Mouse (Mus musculus) stomach, postnatal 0 days (tissue): ENCODE results near the gene Zfp467. TPM values are rescaled to one million over a fixed set of nuclear protein-coding genes. Genes with fewer than 3 reads are reported as not detected.
A peak's percentile ranks its signal among the peaks of the same experiment; 100 is the strongest.

ENCODE experiments used
- ATAC-seq: fragments of 200-750 bp; cut with Nextera tagmentation; 2 replicates; pipeline ENCODE4 v1.8.0; 2017; ENCODE audit not compliant: low FRiP score, low TSS enrichment
- DNase-seq: peaks from one replicate; pipeline ENCODE4 v3.0.0-alpha.2; 2016; ENCODE audit warnings: low spot score
- H3K27ac ChIP-seq: fragments of 300-500 bp; sonication (generic); replicated peaks from 2 replicates; pipeline ENCODE4 v1.5.1; 2014; ENCODE audit warnings: mild to moderate bottlenecking, control low read depth
- H3K27me3 ChIP-seq: fragments of 300-500 bp; sonication (generic); 2 replicates; pipeline ENCODE4 v1.6.1; 2014; ENCODE audit warnings: low read length; ENCODE audit not compliant: control insufficient read depth, insufficient read depth
- H3K36me3 ChIP-seq: fragments of 300-500 bp; sonication (generic); 2 replicates; pipeline ENCODE4 v1.6.1; 2014; ENCODE audit warnings: low read length, mixed read lengths; ENCODE audit not compliant: control insufficient read depth, insufficient read depth
- H3K4me1 ChIP-seq: fragments of 300-500 bp; sonication (generic); replicated peaks from 2 replicates; pipeline ENCODE4 v1.6.1; 2014; ENCODE audit warnings: antibody characterized with exemption; ENCODE audit not compliant: control insufficient read depth, insufficient read depth
- H3K4me2 ChIP-seq: fragments of 300-500 bp; sonication (generic); replicated peaks from 2 replicates; pipeline ENCODE4 v1.6.1; 2014; ENCODE audit warnings: low read depth, mild to moderate bottlenecking, control low read depth, moderate library complexity
- H3K4me3 ChIP-seq: fragments of 300-500 bp; sonication (generic); 2 replicates; pipeline ENCODE4 v1.5.1; 2014; ENCODE audit warnings: low read depth, low read length, control low read depth
- H3K9ac ChIP-seq: fragments of 300-500 bp; sonication (generic); 2 replicates; pipeline ENCODE4 v1.6.1; 2014; ENCODE audit warnings: mild to moderate bottlenecking, low read length, control low read depth, mixed read lengths
- H3K9me3 ChIP-seq: fragments of 300-500 bp; sonication (generic); 2 replicates; pipeline ENCODE4 v1.6.1; 2016; ENCODE audit warnings: low read length; ENCODE audit not compliant: control insufficient read depth
- CTCF ChIP-seq: IDR thresholded peaks from 2 replicates; pipeline ENCODE4 v1.5.1; 2016; ENCODE audit warnings: antibody characterized with exemption, low read depth, mild to moderate bottlenecking, moderate library complexity
- EP300 ChIP-seq: optimal IDR thresholded peaks from 2 replicates; pipeline ENCODE3; 2016; ENCODE audit warnings: antibody characterized with exemption
- WGBS: fragments of 180-500 bp; shearing (Covaris S2); extraction: QIAGEN DNeasy Blood & Tissue Kit; methylation state at CpG from one replicate; pipeline ENCODE4 v1.1.7; 2014; 5-methylcytosine and 5-hydroxymethylcytosine counted together
- microRNA-seq: library from miRNA; unstranded; fragments of <30 nt; microRNA quantifications from one replicate; pipeline ENCODE4, GENCODE M21; 2016
- polyA plus RNA-seq: library from polyadenylated mRNA; unstranded; fragments of >200 nt; fragmentation: Nextera tagmentation; extraction: Ambion mirVana; gene quantifications from 2 replicates; pipeline ENCODE4 v1.2.1, GENCODE M21; 2015

Gene Zfp467
- polyA plus RNA-seq, 1 experiment from 2014 or later = 24.2 TPM

GRCm38 (mm10) chr6:48396686-48397085 lies 48.9 kb downstream of the Zfp467 start:
- H3K4me3 ChIP-seq = no peak overlapping the region

GRCm38 (mm10) chr6:48396008-48396595 lies 49.5 kb downstream of the Zfp467 start:
- H3K4me2 ChIP-seq = peak overlapping the region; percentile 90
- H3K9me3 ChIP-seq = no peaks in the 10 kb centered on the region
- whole genome bisulfite sequencing = 28% methylated on average over 15 of the region's 15 CpGs
- H3K27ac ChIP-seq = peak overlapping the region; percentile 72
- DNase-seq (no peak), ATAC-seq (no peak)
- peak overlapping the region; percentile 86 for H3K4me3 ChIP-seq
- no peak for TF ChIP-seq EP300
- no peak for TF ChIP-seq CTCF
- H3K27me3 ChIP-seq = no peaks in the 10 kb centered on the region
- H3K4me1 ChIP-seq = peaks cover 7% of the 10 kb centered on the region; the same call in 1 of the 2 replicates
- no peaks in the 10 kb centered on the region for H3K36me3 ChIP-seq
- peak overlapping the region; percentile 81 for H3K9ac ChIP-seq

More at GRCm38 (mm10) chr6:48396686-48397085, 48.9 kb downstream of the Zfp467 start:
- H3K4me1 ChIP-seq = peaks cover 7% of the 10 kb centered on the region; the same call in 1 of the 2 replicates
- H3K4me2 ChIP-seq = peak overlapping the region; percentile 90; the same call in 1 of the 2 replicates
- H3K36me3 ChIP-seq = no peaks in the 10 kb centered on the region
- DNase-seq (no peak), ATAC-seq (no peak)
- WGBS = 100% methylated on average over 1 of the region's 1 CpGs
- H3K27ac ChIP-seq = no peak overlapping the region
- peak overlapping the region; percentile 81; the same call in 1 of the 2 replicates for H3K9ac ChIP-seq
- TF ChIP-seq CTCF (no peak), EP300 (no peak)
- H3K27me3 ChIP-seq = no peaks in the 10 kb centered on the region
- H3K9me3 ChIP-seq = no peaks in the 10 kb centered on the region

DNA sequence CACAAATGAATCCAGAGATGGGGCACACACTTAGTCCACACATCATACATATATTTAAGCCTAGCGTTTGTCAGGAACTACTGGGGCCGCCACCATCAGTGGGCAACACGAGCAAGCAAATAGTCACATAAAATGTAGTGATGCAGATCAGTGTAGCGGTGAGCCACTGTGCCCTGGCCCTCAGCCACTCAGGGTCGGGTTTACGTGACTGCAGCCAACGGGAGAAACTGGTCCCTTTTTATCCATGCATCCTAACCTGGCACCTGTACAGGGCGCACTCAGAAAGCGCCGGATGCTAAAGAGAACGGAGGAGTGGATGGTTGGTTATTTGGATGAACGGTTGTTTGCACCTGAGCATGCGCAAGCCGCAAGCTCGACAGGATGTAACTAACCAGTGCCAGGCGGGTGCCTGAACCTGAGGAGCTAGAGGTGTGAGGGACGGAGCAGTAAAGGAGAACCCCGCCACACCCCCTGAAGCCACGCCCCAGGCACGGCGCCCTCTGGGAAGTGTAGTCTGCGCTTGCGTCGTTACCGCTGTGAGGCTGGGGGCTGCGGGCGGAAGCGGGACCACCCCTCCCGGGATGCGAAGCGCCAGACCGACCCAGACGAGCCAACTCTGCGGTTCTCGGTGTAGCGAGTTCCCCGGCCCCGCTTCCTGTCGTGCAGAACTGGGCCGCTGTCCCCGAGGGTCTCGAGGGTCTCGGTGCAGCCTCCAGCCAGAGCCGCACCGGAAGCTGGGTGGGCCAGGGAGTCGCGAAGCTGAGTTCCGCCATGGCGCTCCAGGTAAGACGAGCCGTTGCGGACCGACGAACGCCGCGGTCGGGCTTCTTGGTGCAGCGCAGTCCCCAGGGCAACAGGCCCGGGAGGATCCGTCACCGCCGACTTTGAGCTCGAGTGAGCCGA lies 50.3 kb downstream of the Zfp467 start, which contains the start of gene Krba1:
TSS of gene Krba1 (plus strand) at position 482 of the 903 bp plus-strand sequence.
- H3K9ac ChIP-seq = peak within 1 kb of the TSS; percentile 81
- no peaks in the 10 kb centered on the region for H3K9me3 ChIP-seq
- H3K4me2 ChIP-seq = peak within 1 kb of the TSS; percentile 90
- WGBS = under 1% methylated on average over 65 of the region's 65 CpGs
- peaks cover 7% of the 10 kb centered on the region; the same call in 1 of the 2 replicates for H3K4me1 ChIP-seq
- 0 out of 2 replicates have a peak, but pooled peaks have one; percentile 6 for TF ChIP-seq CTCF
- TF ChIP-seq EP300 = no peak
- H3K27me3 ChIP-seq = no peaks in the 10 kb centered on the region
- DNase-seq (peak; percentile 88), ATAC-seq (peak; percentile 96)
- H3K36me3 ChIP-seq = no peaks in the 10 kb centered on the region
- H3K27ac ChIP-seq = peak within 1 kb of the TSS; percentile 72
- H3K4me3 ChIP-seq = peak within 1 kb of the TSS; percentile 86

DNA sequence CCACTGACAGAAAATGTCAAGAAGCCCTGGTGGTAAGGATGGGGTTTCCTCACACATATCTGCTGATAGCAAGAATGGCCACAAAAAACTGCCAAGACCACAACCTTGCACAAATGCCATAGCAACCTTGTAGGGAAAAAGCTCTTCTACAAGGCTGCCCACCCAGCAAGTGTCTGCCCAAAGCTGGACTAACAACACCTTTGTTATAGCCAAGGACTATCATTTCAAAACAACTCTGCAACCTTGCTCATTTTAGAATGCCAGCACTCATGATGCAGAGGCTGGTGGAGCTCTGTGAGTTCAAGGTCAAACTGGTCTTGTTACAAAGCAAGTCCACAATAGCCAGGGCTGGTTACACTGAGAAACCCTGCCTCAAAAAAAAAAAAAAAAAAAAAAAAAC lies 51.8 kb downstream of the Zfp467 start:
- Histone ChIP-seq H3K36me3 (no peaks in the 10 kb centered on the region), H3K27me3 (no peaks in the 10 kb centered on the region), H3K4me2 (no peak overlapping the region), H3K27ac (no peak overlapping the region), H3K9me3 (no peaks in the 10 kb centered on the region), H3K9ac (no peak overlapping the region), H3K4me3 (no peak overlapping the region), H3K4me1 (peaks cover 7% of the 10 kb centered on the region; the same call in 1 of the 2 replicates)
- no peak for ATAC-seq
- no peak for TF ChIP-seq EP300
- no peak for TF ChIP-seq CTCF
- no peak for DNase-seq

DNA sequence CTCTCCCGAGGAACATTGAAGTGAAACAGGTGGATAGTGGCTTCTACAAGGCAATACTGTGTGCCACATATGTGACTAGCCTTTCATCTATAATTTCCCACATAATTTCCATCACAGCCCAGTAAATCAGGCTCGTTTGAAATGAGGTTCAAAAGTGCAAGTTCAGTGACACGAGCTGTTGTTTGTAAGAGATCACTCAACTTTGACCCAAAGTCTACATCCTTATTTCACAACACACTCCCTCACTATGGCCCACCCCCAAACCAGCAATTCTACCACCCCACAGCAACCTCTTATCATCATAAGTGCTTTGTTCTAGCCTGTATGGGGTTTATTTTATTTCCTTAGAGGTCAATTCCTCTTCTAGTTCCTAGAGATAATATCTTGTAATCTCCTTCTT lies 57.4 kb downstream of the Zfp467 start:
- Histone ChIP-seq H3K27ac (no peak overlapping the region), H3K9me3 (no peaks in the 10 kb centered on the region), H3K4me2 (no peak overlapping the region), H3K4me3 (no peak overlapping the region), H3K9ac (no peak overlapping the region), H3K36me3 (no peaks in the 10 kb centered on the region), H3K27me3 (no peaks in the 10 kb centered on the region), H3K4me1 (no peaks in the 10 kb centered on the region)
- TF ChIP-seq CTCF = no peak
- WGBS = 54% methylated on average over 3 of the region's 3 CpGs
- DNase-seq (no peak), ATAC-seq (no peak)

Small RNA genes within 50 kb of the gene (microRNA-seq; reads per million reads assigned to microRNA genes)
- not detected for gene Gm24325

Other genes with a start within 250 kb of the Zfp467 start
- gene Krba1, start 50.2 kb downstream of the Zfp467 start, polyA plus RNA-seq = 5.4 and 7.8 TPM in 2 replicates
- gene Sspo, start 2.4 kb upstream of the Zfp467 start, polyA plus RNA-seq = 0.04 and 0.07 TPM in 2 replicates
- 22.1 and 23.0 TPM in 2 replicates for gene Atp6v0e2, start 91.8 kb upstream of the Zfp467 start, polyA plus RNA-seq
- gene Lrrc61, start 109.0 kb upstream of the Zfp467 start, polyA plus RNA-seq = 3.9 and 5.6 TPM in 2 replicates
- 273 and 283 TPM in 2 replicates for gene Rarres2, start 127.0 kb upstream of the Zfp467 start, polyA plus RNA-seq
- not detected in 2 replicates for gene Gm45021, start 143.8 kb upstream of the Zfp467 start, polyA plus RNA-seq
- 11.6 and 12.9 TPM in 2 replicates for gene Repin1, start 148.1 kb upstream of the Zfp467 start, polyA plus RNA-seq
- gene Gm44965, start 148.1 kb upstream of the Zfp467 start, polyA plus RNA-seq = not detected in 2 replicates
- gene Zfp775, start 156.2 kb upstream of the Zfp467 start, polyA plus RNA-seq = 2.2 and 2.8 TPM in 2 replicates
- gene AI854703, start 180.9 kb upstream of the Zfp467 start, polyA plus RNA-seq = 0.76 TPM in 2 replicates
- gene Gimap8, start 201.4 kb upstream of the Zfp467 start, polyA plus RNA-seq = 0.74 and 0.93 TPM in 2 replicates
- 3.2 and 3.5 TPM in 2 replicates for gene Gimap9, start 230.3 kb upstream of the Zfp467 start, polyA plus RNA-seq
- 8.0 and 8.5 TPM in 2 replicates for gene Gimap4, start 238.7 kb upstream of the Zfp467 start, polyA plus RNA-seq